Mouse (Mus musculus) lung, postnatal 0 days (tissue): ENCODE data around the gene Scel.

Experiments used
- CTCF ChIP-seq: IDR thresholded peaks from 2 replicates; pipeline ENCODE4 v1.5.1; 2016; ENCODE audit warnings: antibody characterized with exemption, mild to moderate bottlenecking
- EP300 ChIP-seq: IDR thresholded peaks from 2 replicates; pipeline ENCODE4 v1.6.1; 2016; ENCODE audit warnings: antibody characterized with exemption, mild to moderate bottlenecking, control low read depth

DNA sequence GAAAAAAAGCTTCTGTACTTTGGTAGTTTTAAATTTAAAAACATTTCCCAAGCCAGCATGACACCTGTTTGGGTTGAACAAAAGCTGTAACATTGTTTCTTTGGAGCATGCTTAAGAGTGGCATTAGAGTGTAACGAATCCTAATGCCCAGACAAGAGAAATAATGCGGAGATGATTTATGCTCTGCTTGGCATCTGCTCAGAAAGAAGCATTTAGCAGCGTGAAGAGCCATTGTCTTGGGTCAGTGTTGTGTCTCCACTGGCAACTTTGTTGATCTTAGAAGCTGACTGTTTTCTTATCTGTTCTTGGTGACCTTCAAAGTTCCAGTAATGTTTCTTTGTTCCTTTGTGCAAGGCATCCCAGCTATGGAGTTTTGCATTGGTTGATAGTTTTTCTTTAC, 130.8 kb downstream of the Scel start:
- no peak for TF ChIP-seq EP300
- TF ChIP-seq CTCF: no peak
